Mouse (Mus musculus) midbrain, embryonic 12.5 days (tissue): ENCODE data around the gene Mark1. TPM values are rescaled to one million over a fixed set of nuclear protein-coding genes. Genes with fewer than 3 reads are reported as not detected.

ENCODE experiments used
- ATAC-seq: fragments of 200-750 bp; cut with Nextera tagmentation; 2 replicates; pipeline ENCODE4 v1.8.0; 2017; ENCODE audit warnings: low read depth, moderate TSS enrichment, moderate library complexity; ENCODE audit not compliant: low FRiP score
- H3K27ac ChIP-seq: fragments of 300-500 bp; sonication (generic); replicated peaks from 2 replicates; pipeline ENCODE4 v1.5.1; 2016; ENCODE audit warnings: mild to moderate bottlenecking
- H3K27me3 ChIP-seq: fragments of 300-500 bp; sonication (generic); 2 replicates; pipeline ENCODE4 v1.6.1; 2016; ENCODE audit warnings: mild to moderate bottlenecking
- H3K36me3 ChIP-seq: fragments of 300-500 bp; sonication (generic); 2 replicates; pipeline ENCODE4 v1.6.1; 2016
- H3K4me1 ChIP-seq: fragments of 300-500 bp; sonication (generic); 2 replicates; pipeline ENCODE4 v1.6.1; 2016
- H3K4me2 ChIP-seq: fragments of 300-500 bp; sonication (generic); replicated peaks from 2 replicates; pipeline ENCODE4 v1.6.1; 2016; ENCODE audit warnings: mild to moderate bottlenecking, moderate library complexity
- H3K4me3 ChIP-seq: fragments of 300-500 bp; sonication (generic); 2 replicates; pipeline ENCODE4 v1.5.1; 2016; ENCODE audit warnings: mild to moderate bottlenecking
- H3K9ac ChIP-seq: fragments of 300-500 bp; sonication (generic); replicated peaks from 2 replicates; pipeline ENCODE4 v1.6.1; 2016; ENCODE audit warnings: mild to moderate bottlenecking, moderate library complexity
- H3K9me3 ChIP-seq: fragments of 300-500 bp; sonication (generic); 2 replicates; pipeline ENCODE4 v1.6.1; 2016; ENCODE audit warnings: mild to moderate bottlenecking
- whole genome bisulfite sequencing: fragments of 180-500 bp; shearing (Covaris S2); methylation state at CpG from one replicate; pipeline ENCODE4 v1.1.7; 2016; 5-methylcytosine and 5-hydroxymethylcytosine counted together
- polyA plus RNA-seq: library from polyadenylated mRNA; unstranded; fragments of >200 nt; fragmentation: Nextera tagmentation; extraction: Ambion mirVana; gene quantifications from 2 replicates; pipeline ENCODE4 v1.2.1, GENCODE M21; 2016

Mark1 gene
- polyA plus RNA-seq, 1 experiment from 2014 or later = 7.9 TPM

DNA sequence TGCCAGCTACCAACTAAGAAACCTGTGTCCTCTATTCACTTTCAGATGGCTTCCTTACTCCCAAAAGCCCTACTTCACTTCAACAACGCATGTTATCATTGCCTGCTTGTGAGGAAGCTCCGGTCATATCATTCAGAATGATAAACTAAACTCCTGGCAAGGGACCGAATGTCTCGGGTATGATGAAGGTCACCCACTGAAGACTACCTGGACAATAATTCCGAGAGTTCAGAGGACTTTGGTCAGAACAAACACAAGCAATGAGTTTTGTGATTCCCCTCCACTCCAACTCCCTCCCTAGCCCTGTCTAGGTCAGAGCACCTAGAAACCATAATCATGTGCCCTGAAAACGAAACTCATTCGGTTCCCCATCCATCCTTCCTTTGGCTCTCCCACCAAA is 117.5 kb downstream of the Mark1 start:
- Histone ChIP-seq H3K27ac (no peak overlapping the region), H3K4me3 (no peak overlapping the region), H3K36me3 (no peaks in the 10 kb centered on the region), H3K27me3 (peaks cover 51% of the 10 kb centered on the region), H3K4me2 (0 out of 2 replicates have a peak overlapping the region, but pooled peaks have one; percentile 74), H3K9ac (no peak overlapping the region), H3K4me1 (peaks cover 10% of the 10 kb centered on the region), H3K9me3 (no peaks in the 10 kb centered on the region)
- WGBS = 69% methylated on average over 7 of the region's 7 CpGs
- no peak for ATAC-seq

- H3K9me3 ChIP-seq = no peaks in the 10 kb centered on the region
- ATAC-seq = no peak
- no peak overlapping the region for H3K4me3 ChIP-seq
- 85% methylated on average over 5 of the region's 5 CpGs for WGBS
- no peaks in the 10 kb centered on the region for H3K36me3 ChIP-seq
- H3K4me2 ChIP-seq = no peak overlapping the region
- peaks cover 51% of the 10 kb centered on the region for H3K27me3 ChIP-seq
- H3K9ac ChIP-seq = no peak overlapping the region
- no peak overlapping the region for H3K27ac ChIP-seq
- peaks cover 10% of the 10 kb centered on the region for H3K4me1 ChIP-seq
Measured at GRCm38 (mm10) chr1:184881211-184881610, 118.2 kb downstream of the Mark1 start.

DNA sequence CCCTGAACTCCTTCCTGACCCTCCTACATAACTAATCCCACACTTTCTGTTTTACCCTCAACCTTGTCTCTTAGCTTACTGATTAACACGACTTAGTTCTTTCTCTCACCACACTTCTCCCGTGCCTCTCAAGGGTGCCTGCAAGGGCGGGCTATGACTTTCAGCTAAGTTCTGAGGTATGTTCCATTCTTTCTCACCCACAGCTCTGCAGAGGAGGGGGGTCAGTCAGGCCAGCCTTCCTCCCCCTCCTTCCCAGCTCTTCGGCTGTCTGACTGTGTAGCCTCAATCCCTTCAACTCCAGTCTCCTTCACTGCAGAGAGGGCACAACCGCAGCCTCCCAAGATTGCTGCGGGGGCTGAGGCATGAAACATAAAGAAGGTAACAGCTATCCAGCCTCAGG is 120.5 kb downstream of the Mark1 start:
- no peak overlapping the region for H3K4me3 ChIP-seq
- H3K9me3 ChIP-seq = no peaks in the 10 kb centered on the region
- H3K27me3 ChIP-seq = peaks cover 48% of the 10 kb centered on the region
- no peak overlapping the region for H3K27ac ChIP-seq
- H3K4me2 ChIP-seq = no peak overlapping the region
- no peak overlapping the region for H3K9ac ChIP-seq
- ATAC-seq = no peak
- 80% methylated on average over 6 of the region's 6 CpGs for WGBS
- peaks cover 10% of the 10 kb centered on the region for H3K4me1 ChIP-seq
- H3K36me3 ChIP-seq = no peaks in the 10 kb centered on the region

GRCm38 (mm10) chr1:184877306-184877705 is 122.1 kb downstream of the Mark1 start:
- no peak overlapping the region for H3K27ac ChIP-seq
- H3K9me3 ChIP-seq = no peaks in the 10 kb centered on the region
- H3K4me2 ChIP-seq = no peak overlapping the region
- H3K9ac ChIP-seq = no peak overlapping the region
- peaks cover 41% of the 10 kb centered on the region for H3K27me3 ChIP-seq
- H3K36me3 ChIP-seq = no peaks in the 10 kb centered on the region
- ATAC-seq = no peak
- WGBS = 70% methylated on average over 2 of the region's 2 CpGs
- 0 out of 2 replicates have a peak, but pooled peaks cover 1% of the 10 kb centered on the region for H3K4me1 ChIP-seq
- no peak overlapping the region for H3K4me3 ChIP-seq

DNA sequence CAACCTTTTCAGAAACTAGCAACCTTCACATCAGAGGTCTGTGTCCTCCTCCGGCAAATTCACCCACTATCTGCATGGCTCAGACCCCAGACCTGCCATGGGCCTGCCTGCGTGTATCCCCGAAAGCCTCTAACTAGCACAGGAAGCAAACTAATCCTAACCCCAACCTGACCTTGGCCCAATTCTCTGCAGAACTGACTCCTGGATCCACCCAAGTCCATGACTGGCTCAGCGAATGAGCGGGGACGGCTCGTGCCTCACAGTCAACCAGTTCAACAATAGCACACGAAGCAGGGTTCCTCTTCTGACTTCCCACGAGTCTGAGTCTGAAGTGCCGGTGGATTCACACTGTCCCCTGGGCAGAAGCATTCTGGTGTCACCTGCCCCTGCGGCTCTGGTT is 125.5 kb downstream of the Mark1 start:
- Histone ChIP-seq H3K27ac (no peak overlapping the region), H3K4me2 (no peak overlapping the region), H3K9me3 (no peaks in the 10 kb centered on the region), H3K4me1 (peaks cover 3% of the 10 kb centered on the region; the same call in 1 of the 2 replicates), H3K4me3 (no peak overlapping the region), H3K9ac (no peak overlapping the region), H3K27me3 (peaks cover 24% of the 10 kb centered on the region), H3K36me3 (no peaks in the 10 kb centered on the region)
- no peak for ATAC-seq
- WGBS = 85% methylated on average over 11 of the region's 11 CpGs

- Histone ChIP-seq H3K36me3 (no peaks in the 10 kb centered on the region), H3K27me3 (peaks cover 12% of the 10 kb centered on the region), H3K4me2 (no peak overlapping the region), H3K4me1 (peaks cover 3% of the 10 kb centered on the region; the same call in 1 of the 2 replicates), H3K9me3 (no peaks in the 10 kb centered on the region), H3K4me3 (no peak overlapping the region), H3K9ac (no peak overlapping the region), H3K27ac (no peak overlapping the region)
- WGBS = 78% methylated on average over 7 of the region's 7 CpGs
- ATAC-seq = no peak
Measured at GRCm38 (mm10) chr1:184872069-184872819, 127.1 kb downstream of the Mark1 start.

- Histone ChIP-seq H3K27ac (no peak overlapping the region), H3K4me1 (peaks cover 3% of the 10 kb centered on the region; the same call in 1 of the 2 replicates), H3K9ac (no peak overlapping the region), H3K27me3 (peaks cover 17% of the 10 kb centered on the region), H3K9me3 (no peaks in the 10 kb centered on the region), H3K4me2 (no peak overlapping the region), H3K36me3 (no peaks in the 10 kb centered on the region), H3K4me3 (no peak overlapping the region)
- 83% methylated on average over 1 of the region's 1 CpGs for WGBS
- no peak for ATAC-seq
Measured at GRCm38 (mm10) chr1:184871506-184871905, 127.9 kb downstream of the Mark1 start.

- Histone ChIP-seq H3K27ac (no peak overlapping the region), H3K9me3 (no peaks in the 10 kb centered on the region), H3K4me2 (no peak overlapping the region), H3K9ac (no peak overlapping the region), H3K4me1 (peaks cover 3% of the 10 kb centered on the region; the same call in 1 of the 2 replicates), H3K36me3 (no peaks in the 10 kb centered on the region), H3K27me3 (peaks cover 19% of the 10 kb centered on the region), H3K4me3 (no peak overlapping the region)
- 84% methylated on average over 11 of the region's 11 CpGs for WGBS
- no peak for ATAC-seq
Measured at GRCm38 (mm10) chr1:184870646-184871385, 128.6 kb downstream of the Mark1 start.

DNA sequence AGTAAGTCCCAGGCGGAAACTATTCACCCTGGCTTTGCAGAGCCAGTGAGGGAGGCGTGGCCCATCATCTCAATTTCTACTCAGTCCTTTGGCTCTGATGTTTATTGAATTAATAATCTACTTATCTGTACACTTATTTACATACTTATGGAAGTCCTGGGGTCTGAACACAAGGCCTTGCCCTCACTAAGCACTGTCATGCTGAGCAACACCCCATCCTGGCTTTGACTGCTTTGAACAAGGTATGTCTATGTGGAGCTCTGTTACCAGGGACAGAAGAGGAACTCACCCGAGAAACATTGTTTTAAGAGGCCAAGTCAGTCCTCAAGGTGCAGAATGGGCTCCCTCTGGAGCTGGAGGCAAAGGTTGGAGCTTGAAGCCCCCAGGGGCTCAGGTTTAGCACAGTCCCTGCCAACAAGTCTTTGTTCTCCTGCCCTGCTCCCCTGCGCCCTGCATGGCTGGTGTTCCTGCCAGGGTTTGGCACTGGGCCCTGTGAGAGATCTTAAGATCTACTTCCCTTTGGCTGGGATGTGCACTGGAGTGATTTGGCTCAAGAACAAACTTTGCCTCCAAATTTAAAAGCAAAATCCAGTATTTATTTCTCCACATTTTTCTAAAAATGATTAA is 129.3 kb downstream of the Mark1 start:
- ATAC-seq = no peak
- Histone ChIP-seq H3K9ac (no peak overlapping the region), H3K4me2 (no peak overlapping the region), H3K27ac (no peak overlapping the region), H3K4me3 (no peak overlapping the region), H3K27me3 (peaks cover 19% of the 10 kb centered on the region), H3K36me3 (no peaks in the 10 kb centered on the region), H3K9me3 (no peaks in the 10 kb centered on the region), H3K4me1 (peaks cover 3% of the 10 kb centered on the region; the same call in 1 of the 2 replicates)
- WGBS = 48% methylated on average over 4 of the region's 4 CpGs

GRCm38 (mm10) chr1:184867640-184868120 is 131.7 kb downstream of the Mark1 start:
- Histone ChIP-seq H3K9ac (no peak overlapping the region), H3K27ac (no peak overlapping the region), H3K36me3 (no peaks in the 10 kb centered on the region), H3K9me3 (no peaks in the 10 kb centered on the region), H3K4me2 (no peak overlapping the region), H3K27me3 (peaks cover 13% of the 10 kb centered on the region), H3K4me3 (no peak overlapping the region), H3K4me1 (peaks cover 3% of the 10 kb centered on the region; the same call in 1 of the 2 replicates)
- 68% methylated on average over 3 of the region's 3 CpGs for whole genome bisulfite sequencing
- no peak for ATAC-seq

DNA sequence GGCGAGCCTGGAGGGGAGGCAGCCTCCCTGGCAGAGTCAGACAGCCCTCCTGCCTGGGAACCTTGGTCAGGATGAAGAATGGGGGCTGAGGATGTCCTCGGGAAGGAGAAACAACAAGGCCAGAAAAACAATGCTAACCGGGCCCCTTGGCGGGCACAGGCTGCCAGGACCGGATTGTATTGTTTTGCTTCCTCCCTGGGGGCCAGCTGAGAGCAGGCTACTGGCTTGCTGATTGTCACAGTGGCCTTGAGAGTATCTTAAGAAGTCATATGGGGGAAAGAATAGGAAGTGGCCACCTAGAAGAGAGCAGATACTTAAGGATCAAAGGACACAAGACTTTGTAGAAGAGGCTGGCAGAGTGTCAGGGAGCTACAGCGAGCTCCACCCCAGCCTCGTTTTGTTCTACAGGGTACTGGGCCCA is 135.0 kb downstream of the Mark1 start:
- 13% methylated on average over 7 of the region's 7 CpGs for WGBS
- Histone ChIP-seq H3K9me3 (no peaks in the 10 kb centered on the region), H3K4me2 (no peak overlapping the region), H3K4me3 (no peak overlapping the region), H3K36me3 (no peaks in the 10 kb centered on the region), H3K27me3 (peaks cover 6% of the 10 kb centered on the region), H3K9ac (no peak overlapping the region; the same call in 1 of the 2 replicates), H3K4me1 (no peaks in the 10 kb centered on the region), H3K27ac (no peak overlapping the region)
- no peak for ATAC-seq

- 85% methylated on average over 6 of the region's 6 CpGs for WGBS
Measured at GRCm38 (mm10) chr1:184862636-184863035, 136.7 kb downstream of the Mark1 start.

More at GRCm38 (mm10) chr1:184862636-184863035, 136.7 kb downstream of the Mark1 start:
- Histone ChIP-seq H3K4me1 (no peaks in the 10 kb centered on the region), H3K27ac (no peak overlapping the region), H3K27me3 (peaks cover 6% of the 10 kb centered on the region), H3K4me2 (no peak overlapping the region), H3K4me3 (no peak overlapping the region), H3K9me3 (no peaks in the 10 kb centered on the region), H3K9ac (no peak overlapping the region), H3K36me3 (no peaks in the 10 kb centered on the region)
- ATAC-seq = no peak
